Mouse (Mus musculus) hindbrain, postnatal 0 days (tissue): ENCODE results near the gene Pdzrn4. TPM values are rescaled to one million over a fixed set of nuclear protein-coding genes. Genes with fewer than 3 reads are reported as not detected.

ENCODE experiments used
- ATAC-seq: fragments of 200-750 bp; cut with Nextera tagmentation; 2 replicates; pipeline ENCODE4 v1.8.0; 2017; ENCODE audit warnings: mild to moderate bottlenecking, moderate TSS enrichment, moderate library complexity
- DNase-seq: peaks from one replicate; pipeline ENCODE4 v3.0.0-alpha.2; 2015; ENCODE audit warnings: low spot score
- H3K27ac ChIP-seq: fragments of 300-500 bp; sonication (generic); 2 replicates; pipeline ENCODE4 v1.5.1; 2014; ENCODE audit warnings: mild to moderate bottlenecking
- H3K27me3 ChIP-seq: fragments of 300-500 bp; sonication (generic); 2 replicates; pipeline ENCODE4 v1.6.1; 2014; ENCODE audit warnings: low read length, mixed read lengths; ENCODE audit not compliant: insufficient read depth
- H3K36me3 ChIP-seq: fragments of 300-500 bp; sonication (generic); 2 replicates; pipeline ENCODE4 v1.6.1; 2014; ENCODE audit warnings: low read length, mixed read lengths; ENCODE audit not compliant: insufficient read depth
- H3K4me1 ChIP-seq: fragments of 300-500 bp; sonication (generic); 2 replicates; pipeline ENCODE4 v1.6.1; 2014; ENCODE audit warnings: antibody characterized with exemption, low read length, mixed read lengths; ENCODE audit not compliant: insufficient read depth
- H3K4me2 ChIP-seq: fragments of 300-500 bp; sonication (generic); 2 replicates; pipeline ENCODE4 v1.6.1; 2014; ENCODE audit warnings: low read depth, mild to moderate bottlenecking, low read length, moderate library complexity, mixed read lengths
- H3K4me3 ChIP-seq: fragments of 300-500 bp; sonication (generic); 2 replicates; pipeline ENCODE4 v1.5.1; 2014; ENCODE audit warnings: low read length
- H3K9ac ChIP-seq: fragments of 300-500 bp; sonication (generic); replicated peaks from 2 replicates; pipeline ENCODE4 v1.6.1; 2014; ENCODE audit warnings: mild to moderate bottlenecking, low read length, moderate library complexity, mixed read lengths
- H3K9me3 ChIP-seq: fragments of 300-500 bp; sonication (generic); 2 replicates; pipeline ENCODE4 v1.6.1; 2016; ENCODE audit warnings: low read length, mixed read lengths
- CTCF ChIP-seq: IDR thresholded peaks from 2 replicates; pipeline ENCODE4 v1.5.1; 2016; ENCODE audit warnings: antibody characterized with exemption, control low read depth, low read depth
- WGBS: fragments of 180-500 bp; shearing (Covaris S2); extraction: QIAGEN DNeasy Blood & Tissue Kit; methylation state at CpG from one replicate; pipeline ENCODE4 v1.1.7; 2014; 5-methylcytosine and 5-hydroxymethylcytosine counted together
- polyA plus RNA-seq: library from polyadenylated mRNA; unstranded; fragments of >200 nt; fragmentation: Nextera tagmentation; extraction: Ambion mirVana; gene quantifications from 2 replicates; pipeline ENCODE4 v1.2.1, GENCODE M21; 2015
- total RNA-seq: library from RNA; depleted of rRNA; stranded (reverse); fragments of >200 nt; gene quantifications from 2 replicates; pipeline ENCODE4 v1.2.3, GENCODE M21; 2014

The Pdzrn4 gene
- total and polyA plus RNA-seq, 2 experiments from 2014 or later = 17.1 to 17.8 TPM

- no peaks in the 10 kb centered on the region for H3K9me3 ChIP-seq
- H3K36me3 ChIP-seq = no peaks in the 10 kb centered on the region
- H3K4me1 ChIP-seq = no peaks in the 10 kb centered on the region
- no peak overlapping the region for H3K27ac ChIP-seq
- H3K4me2 ChIP-seq = no peak overlapping the region
- DNase-seq (peak; percentile 82), ATAC-seq (no peak)
- H3K9ac ChIP-seq = no peak overlapping the region
- H3K27me3 ChIP-seq = no peaks in the 10 kb centered on the region
- TF ChIP-seq CTCF = peak; percentile 78
- 8% methylated on average over 6 of the region's 6 CpGs for whole genome bisulfite sequencing
- no peak overlapping the region for H3K4me3 ChIP-seq
Measured at GRCm38 (mm10) chr15:92434605-92435004, 37.9 kb downstream of the Pdzrn4 start.

GRCm38 (mm10) chr15:92435306-92435705 is 38.6 kb downstream of the Pdzrn4 start:
- no peak overlapping the region for H3K4me2 ChIP-seq
- no peaks in the 10 kb centered on the region for H3K9me3 ChIP-seq
- DNase-seq = peak; percentile 19
- no peaks in the 10 kb centered on the region for H3K27me3 ChIP-seq
- 30% methylated on average over 4 of the region's 4 CpGs for WGBS
- no peaks in the 10 kb centered on the region for H3K36me3 ChIP-seq
- no peaks in the 10 kb centered on the region for H3K4me1 ChIP-seq
- ATAC-seq = no peak
- no peak for TF ChIP-seq CTCF
- H3K4me3 ChIP-seq = no peak overlapping the region
- H3K27ac ChIP-seq = no peak overlapping the region
- H3K9ac ChIP-seq = no peak overlapping the region

- H3K27ac ChIP-seq = peak overlapping the region; percentile 32; the same call in 1 of the 2 replicates
- H3K9ac ChIP-seq = 0 out of 2 replicates have a peak overlapping the region, but pooled peaks have one; percentile 24
- peak; percentile 54 for DNase-seq
- peak overlapping the region; percentile 53 for H3K4me2 ChIP-seq
- 43% methylated on average over 19 of the region's 19 CpGs for WGBS
- H3K4me3 ChIP-seq = peak overlapping the region; percentile 21
- ATAC-seq = no peak
- H3K9me3 ChIP-seq = no peaks in the 10 kb centered on the region
- TF ChIP-seq CTCF = no peak
- H3K27me3 ChIP-seq = no peaks in the 10 kb centered on the region
- H3K36me3 ChIP-seq = no peaks in the 10 kb centered on the region
- no peaks in the 10 kb centered on the region; the same call in 1 of the 2 replicates for H3K4me1 ChIP-seq
Measured at GRCm38 (mm10) chr15:92441630-92442180, 45.0 kb downstream of the Pdzrn4 start.

GRCm38 (mm10) chr15:92447708-92448147 is 51.0 kb downstream of the Pdzrn4 start:
- H3K27ac ChIP-seq = no peak overlapping the region
- DNase-seq (peak; percentile 88), ATAC-seq (peak; percentile 51)
- peak; percentile 82 for TF ChIP-seq CTCF
- no peak overlapping the region for H3K4me3 ChIP-seq
- no peaks in the 10 kb centered on the region for H3K27me3 ChIP-seq
- 26% methylated on average over 8 of the region's 8 CpGs for WGBS
- no peaks in the 10 kb centered on the region for H3K36me3 ChIP-seq
- H3K9me3 ChIP-seq = no peaks in the 10 kb centered on the region
- H3K4me2 ChIP-seq = 0 out of 2 replicates have a peak overlapping the region, but pooled peaks have one; percentile 3
- no peak overlapping the region for H3K9ac ChIP-seq
- peaks cover 3% of the 10 kb centered on the region; the same call in 1 of the 2 replicates for H3K4me1 ChIP-seq

GRCm38 (mm10) chr15:92449112-92449511 is 52.4 kb downstream of the Pdzrn4 start:
- ATAC-seq = no peak
- no peak for DNase-seq
- Histone ChIP-seq H3K27ac (no peak overlapping the region), H3K27me3 (no peaks in the 10 kb centered on the region), H3K9ac (no peak overlapping the region), H3K4me3 (no peak overlapping the region), H3K36me3 (no peaks in the 10 kb centered on the region), H3K4me1 (peaks cover 3% of the 10 kb centered on the region; the same call in 1 of the 2 replicates), H3K9me3 (no peaks in the 10 kb centered on the region), H3K4me2 (no peak overlapping the region)
- no peak for TF ChIP-seq CTCF
- WGBS = 98% methylated on average over 8 of the region's 8 CpGs

GRCm38 (mm10) chr15:92452620-92453019 is 55.9 kb downstream of the Pdzrn4 start:
- Histone ChIP-seq H3K27me3 (no peaks in the 10 kb centered on the region), H3K4me1 (peaks cover 3% of the 10 kb centered on the region; the same call in 1 of the 2 replicates), H3K36me3 (no peaks in the 10 kb centered on the region), H3K4me2 (no peak overlapping the region), H3K4me3 (no peak overlapping the region), H3K9ac (no peak overlapping the region), H3K9me3 (no peaks in the 10 kb centered on the region), H3K27ac (no peak overlapping the region)
- WGBS = 66% methylated on average over 7 of the region's 7 CpGs
- no peak for TF ChIP-seq CTCF
- no peak for ATAC-seq
- peak; percentile 7 for DNase-seq

GRCm38 (mm10) chr15:92482198-92482597 is 85.5 kb downstream of the Pdzrn4 start:
- H3K4me1 ChIP-seq = no peaks in the 10 kb centered on the region
- no peak for TF ChIP-seq CTCF
- H3K27me3 ChIP-seq = no peaks in the 10 kb centered on the region
- no peak overlapping the region for H3K4me3 ChIP-seq
- no peak overlapping the region for H3K9ac ChIP-seq
- no peak overlapping the region for H3K27ac ChIP-seq
- no peak for ATAC-seq
- no peak for DNase-seq
- H3K36me3 ChIP-seq = no peaks in the 10 kb centered on the region
- H3K9me3 ChIP-seq = no peaks in the 10 kb centered on the region
- H3K4me2 ChIP-seq = no peak overlapping the region
- 70% methylated on average over 6 of the region's 6 CpGs for WGBS
